Mouse (Mus musculus): ENCODE measurements around the gene Ttc34. TPM values are rescaled to one million over a fixed set of nuclear protein-coding genes. Genes with fewer than 3 reads are reported as not detected.
A peak's percentile ranks its signal among the peaks of the same experiment; 100 is the strongest.

Gene Ttc34
- total RNA-seq, 2 experiments from 2014 or later: 2.4 to 2.7 TPM

GRCm38 (mm10) chr4:154855721-154856479 lies 18.6 kb downstream of the Ttc34 start:
- intact Hi-C loops (cut with DNase I): no loop called here
- peak; percentile 93 to 97 for DNase-seq (ENCODE audit: low spot score in 2 of 2)

- intact Hi-C loops (cut with DNase I): no loop called here
- DNase-seq (ENCODE audit: low spot score in 2 of 2): no peak
Observed at GRCm38 (mm10) chr4:154856480-154856837, 19.2 kb downstream of the Ttc34 start.

GRCm38 (mm10) chr4:154856882-154857281 lies 19.6 kb downstream of the Ttc34 start:
- intact Hi-C loops (cut with DNase I): no loop called here
- DNase-seq (ENCODE audit: low spot score in 2 of 2): no peak

GRCm38 (mm10) chr4:154857366-154858240 lies 20.3 kb downstream of the Ttc34 start:
- intact Hi-C loops (cut with DNase I): no loop called here
- DNase-seq (ENCODE audit: low spot score in 2 of 2): no peak

GRCm38 (mm10) chr4:154858601-154859000 lies 21.3 kb downstream of the Ttc34 start:
- DNase-seq (ENCODE audit: low spot score in 2 of 2): no peak
- intact Hi-C loops (cut with DNase I): no loop called here

GRCm38 (mm10) chr4:154861967-154862366 lies 24.7 kb downstream of the Ttc34 start:
- DNase-seq (ENCODE audit: low spot score in 2 of 2): no peak

GRCm38 (mm10) chr4:154863436-154863935 lies 26.2 kb downstream of the Ttc34 start:
- no peak for DNase-seq (ENCODE audit: low spot score in 2 of 2)
- intact Hi-C loops (cut with DNase I): no loop called here

More at GRCm38 (mm10) chr4:154861967-154862366, 24.7 kb downstream of the Ttc34 start:
- intact Hi-C loops (cut with DNase I): no loop called here

GRCm38 (mm10) chr4:154864271-154864771 lies 27.1 kb downstream of the Ttc34 start:
- peak; percentile 86 to 87 for DNase-seq (ENCODE audit: low spot score in 2 of 2)
- intact Hi-C loops (cut with DNase I): no loop called here

- intact Hi-C loops (cut with DNase I): no loop called here
- DNase-seq (ENCODE audit: low spot score in 2 of 2): no peak
Observed at GRCm38 (mm10) chr4:154864961-154865760, 27.9 kb downstream of the Ttc34 start.

- no peak for DNase-seq (ENCODE audit: low spot score in 2 of 2)
- intact Hi-C loops (cut with DNase I): no loop called here
Observed at GRCm38 (mm10) chr4:154866391-154866790, 29.1 kb downstream of the Ttc34 start.

- intact Hi-C loops (cut with DNase I): no loop called here
- no peak for DNase-seq (ENCODE audit: low spot score in 2 of 2)
Observed at GRCm38 (mm10) chr4:154867257-154867656, 30.0 kb downstream of the Ttc34 start.

- DNase-seq (ENCODE audit: low spot score in 2 of 2): no peak
- intact Hi-C loops (cut with DNase I): no loop called here
Observed at GRCm38 (mm10) chr4:154869440-154869839, 32.2 kb downstream of the Ttc34 start, which contains the start of gene Mmel1. TSS of gene Mmel1 (plus strand) at chr4:154869585.

GRCm38 (mm10) chr4:154870721-154871120 lies 33.5 kb downstream of the Ttc34 start:
- no peak for DNase-seq (ENCODE audit: low spot score in 2 of 2)
- intact Hi-C loops (cut with DNase I): no loop called here

GRCm38 (mm10) chr4:154871757-154872251 lies 34.5 kb downstream of the Ttc34 start:
- no peak for DNase-seq (ENCODE audit: low spot score in 2 of 2)
- intact Hi-C loops (cut with DNase I): no loop called here

- intact Hi-C loops (cut with DNase I): no loop called here
Observed at GRCm38 (mm10) chr4:154873186-154873585, 35.9 kb downstream of the Ttc34 start.

GRCm38 (mm10) chr4:154877864-154878548 lies 40.7 kb downstream of the Ttc34 start:
- intact Hi-C loops (cut with DNase I): loop anchor here (1.0 kb wide), 2 partner anchors 66 to 188 kb away; no protein-coding TSS in a partner anchor
- DNase-seq (ENCODE audit: low spot score in 2 of 2): peak; percentile 90 to 92

More at GRCm38 (mm10) chr4:154873186-154873585, 35.9 kb downstream of the Ttc34 start:
- no peak for DNase-seq (ENCODE audit: low spot score in 2 of 2)

GRCm38 (mm10) chr4:154880730-154881129 lies 43.5 kb downstream of the Ttc34 start:
- intact Hi-C loops (cut with DNase I): no loop called here
- DNase-seq (ENCODE audit: low spot score in 2 of 2): no peak

- DNase-seq (ENCODE audit: low spot score in 2 of 2): no peak
- intact Hi-C loops (cut with DNase I): no loop called here
Observed at GRCm38 (mm10) chr4:154882014-154882659, 44.9 kb downstream of the Ttc34 start.

Measured in left cerebral cortex, postnatal 25 days (tissue).